Mouse (Mus musculus) heart, postnatal 36 days (tissue): Measurements from ENCODE around the gene Ccdc17. TPM values are rescaled to one million over a fixed set of nuclear protein-coding genes. Genes with fewer than 3 reads are reported as not detected.
A peak's percentile ranks its signal among the peaks of the same experiment; 100 is the strongest.

ENCODE experiments used
- DNase-seq, 2 experiments: peaks; one replicate each; pipeline ENCODE4 v3.0.0; 2021 to 2022
- intact Hi-C: fragments of 180-260 bp; cut with DNase I; formaldehyde crosslinking; loops from one replicate; pipeline ENCODE4 v1.15.1; 2025
- total RNA-seq, 2 experiments: library from RNA; stranded (reverse); gene quantifications; 2 replicates each; pipeline ENCODE4 v1.2.3; 2021

The Ccdc17 gene
- 1 to 10 TPM; 2.6 to 3.5 TPM for total RNA-seq

- intact Hi-C loops, result loop anchor here (5.0 kb wide), 1 partner anchor 254 kb away; no protein-coding TSS in a partner anchor
- DNase-seq, result no peak
Measured at GRCm38 (mm10) chr4:116596379-116596778, at the start of gene Ccdc17. Gene Ccdc17 (plus strand): TSS chr4:116596654.

GRCm38 (mm10) chr4:116550432-116550831 is 46.0 kb upstream of the Ccdc17 start:
- intact Hi-C loops, result no loop called here
- no peak for DNase-seq

DNA sequence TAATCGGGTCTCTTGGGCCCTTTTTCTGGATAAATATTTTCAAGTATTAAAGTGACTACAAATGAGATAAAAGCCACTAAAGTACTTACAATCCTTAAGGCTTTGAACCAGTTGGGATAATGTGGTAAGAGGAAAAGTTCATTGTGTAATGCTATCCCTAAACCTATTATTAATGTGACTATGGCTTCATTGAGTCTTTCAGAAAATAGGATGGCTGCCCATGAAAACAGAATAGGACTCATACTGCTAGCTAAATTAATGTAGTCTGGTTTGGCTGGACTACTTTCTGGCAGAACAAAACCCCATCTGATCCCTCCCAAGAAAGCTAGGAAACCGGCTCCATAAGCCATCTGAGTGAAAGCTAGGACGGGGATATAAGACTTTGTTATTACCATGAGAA is 43.4 kb upstream of the Ccdc17 start:
- intact Hi-C loops, result no loop called here
- DNase-seq, result no peak

- intact Hi-C loops, result loop anchor here (1.0 to 5.0 kb wide), 4 partner anchors 48 to 393 kb away; partner anchors contain the start of genes Ipp, Mast2 and Prdx1
- peak; percentile 74 to 80 for DNase-seq
Measured at GRCm38 (mm10) chr4:116555413-116556300, 40.8 kb upstream of the Ccdc17 start, which contains the start of gene Tmem69. Gene Tmem69 (minus strand): TSS chr4:116555936.

GRCm38 (mm10) chr4:116556561-116557305 is 39.7 kb upstream of the Ccdc17 start:
- intact Hi-C loops, result loop anchor here (5.0 kb wide), 3 partner anchors 49 to 394 kb away; partner anchors contain the start of genes Ipp and Prdx1
- DNase-seq, result peak; percentile 93 to 94

DNA sequence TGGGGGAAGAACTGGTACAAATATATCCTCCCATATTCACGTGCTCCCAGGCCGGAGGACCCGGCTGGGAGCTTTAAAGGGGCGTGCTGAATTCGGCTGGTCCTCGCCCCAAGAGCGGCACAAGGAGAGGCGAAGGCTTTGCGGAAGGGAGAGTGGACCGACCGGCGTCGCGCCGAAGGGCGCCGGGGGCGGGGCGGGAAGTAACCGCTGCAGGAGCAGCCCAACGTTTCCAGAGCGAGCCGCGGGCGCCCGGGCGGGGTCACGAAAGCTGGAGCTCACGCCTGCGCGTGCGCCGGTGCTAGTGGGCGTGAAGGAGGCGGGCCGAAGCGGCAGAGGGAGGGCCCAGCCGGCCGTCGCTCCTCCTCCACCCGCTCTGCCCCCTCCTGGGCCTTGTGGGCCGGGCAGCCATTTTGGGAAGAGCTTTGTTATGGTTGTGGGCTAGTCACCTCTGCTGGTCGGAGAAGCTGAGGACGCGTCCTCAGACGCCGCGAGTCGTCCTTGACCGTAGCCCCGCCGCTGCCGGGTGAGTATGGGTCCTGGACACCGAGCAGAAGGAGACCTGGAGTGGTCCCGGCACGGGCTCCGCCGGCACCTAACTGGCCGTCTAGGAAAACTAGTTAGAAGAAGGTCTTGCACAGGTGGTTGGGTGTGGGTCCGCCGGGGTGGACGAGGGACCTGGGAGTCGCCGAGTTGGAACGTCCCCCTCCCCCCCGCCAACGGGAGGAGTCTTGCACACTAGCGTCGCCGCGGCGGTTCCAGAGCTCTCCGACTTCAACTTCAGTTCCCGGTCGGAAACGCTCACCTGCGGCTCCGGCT is 38.9 kb upstream of the Ccdc17 start, which contains the start of gene Gpbp1l1:
Gpbp1l1 (plus strand) TSS at position 353 of the 816 bp plus-strand sequence.
- peak; percentile 97 to 99 for DNase-seq

DNA sequence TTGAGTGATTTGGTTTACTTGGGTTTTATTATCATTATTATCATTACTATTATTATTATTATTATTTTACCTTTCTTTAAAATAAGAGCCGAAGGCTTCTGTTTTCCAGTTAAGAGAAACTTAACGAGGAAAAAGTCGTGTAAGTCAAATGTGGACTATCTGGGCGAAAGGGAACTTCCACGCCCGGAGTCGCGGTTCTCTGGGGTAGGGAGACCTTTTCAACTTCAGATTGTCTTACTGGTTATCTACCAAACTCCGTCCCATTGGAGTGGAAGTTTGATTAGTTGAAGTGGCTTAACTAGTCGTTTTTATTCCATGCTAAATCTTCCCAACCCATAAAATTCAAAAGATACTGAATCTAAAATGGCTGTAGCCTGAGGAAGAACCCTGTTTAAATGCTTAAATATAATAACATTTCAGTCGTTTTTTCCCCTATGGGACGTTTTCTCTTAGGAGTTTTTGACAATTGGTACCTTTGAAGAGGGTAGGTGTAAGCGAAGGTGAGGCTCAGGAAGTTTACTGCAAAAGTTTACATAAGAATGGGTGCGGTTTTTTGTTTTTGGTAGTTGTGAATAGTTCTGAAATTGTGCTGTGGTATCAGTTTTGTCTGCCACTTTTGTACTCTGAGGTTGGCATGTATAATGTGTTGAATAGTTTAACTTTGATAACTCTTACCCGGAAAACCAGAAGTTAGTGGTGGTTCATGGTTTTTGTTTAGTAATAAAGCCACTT is 38.1 kb upstream of the Ccdc17 start:
- intact Hi-C loops, result loop anchor here (2.0 to 5.0 kb wide), 4 partner anchors 51 to 396 kb away; partner anchors contain the start of genes Ipp, Nasp and Prdx1
- DNase-seq, result no peak

More for the DNA sequence above, 38.9 kb upstream of the Ccdc17 start, which contains the start of gene Gpbp1l1:
- intact Hi-C loops, result loop anchor here (2.0 to 5.0 kb wide), 4 partner anchors 50 to 395 kb away; partner anchors contain the start of genes Ipp, Nasp and Prdx1

DNA sequence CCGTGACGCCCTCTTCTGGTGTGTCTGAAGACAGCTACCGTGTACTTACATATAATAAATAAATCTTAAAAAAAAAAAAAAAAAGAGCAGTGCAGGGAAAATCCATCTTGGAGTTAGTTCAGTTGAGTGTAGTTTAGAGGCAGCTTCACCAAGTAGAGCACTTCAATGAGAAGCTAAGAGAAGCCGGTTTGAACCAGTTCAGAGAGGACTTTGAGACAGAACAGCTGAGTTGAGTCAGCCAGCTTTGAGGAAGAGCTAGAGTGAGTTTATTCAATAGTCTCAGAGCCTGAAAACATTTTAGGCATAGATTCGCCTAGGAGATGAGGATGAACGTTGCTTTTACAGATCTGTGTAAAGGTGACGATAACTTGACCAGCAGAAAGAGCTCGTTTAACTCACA is 661 bp upstream of the Ccdc17 start:
- intact Hi-C loops, result loop anchor here (5.0 kb wide), 1 partner anchor 253 kb away; no protein-coding TSS in a partner anchor
- DNase-seq, result no peak

DNA sequence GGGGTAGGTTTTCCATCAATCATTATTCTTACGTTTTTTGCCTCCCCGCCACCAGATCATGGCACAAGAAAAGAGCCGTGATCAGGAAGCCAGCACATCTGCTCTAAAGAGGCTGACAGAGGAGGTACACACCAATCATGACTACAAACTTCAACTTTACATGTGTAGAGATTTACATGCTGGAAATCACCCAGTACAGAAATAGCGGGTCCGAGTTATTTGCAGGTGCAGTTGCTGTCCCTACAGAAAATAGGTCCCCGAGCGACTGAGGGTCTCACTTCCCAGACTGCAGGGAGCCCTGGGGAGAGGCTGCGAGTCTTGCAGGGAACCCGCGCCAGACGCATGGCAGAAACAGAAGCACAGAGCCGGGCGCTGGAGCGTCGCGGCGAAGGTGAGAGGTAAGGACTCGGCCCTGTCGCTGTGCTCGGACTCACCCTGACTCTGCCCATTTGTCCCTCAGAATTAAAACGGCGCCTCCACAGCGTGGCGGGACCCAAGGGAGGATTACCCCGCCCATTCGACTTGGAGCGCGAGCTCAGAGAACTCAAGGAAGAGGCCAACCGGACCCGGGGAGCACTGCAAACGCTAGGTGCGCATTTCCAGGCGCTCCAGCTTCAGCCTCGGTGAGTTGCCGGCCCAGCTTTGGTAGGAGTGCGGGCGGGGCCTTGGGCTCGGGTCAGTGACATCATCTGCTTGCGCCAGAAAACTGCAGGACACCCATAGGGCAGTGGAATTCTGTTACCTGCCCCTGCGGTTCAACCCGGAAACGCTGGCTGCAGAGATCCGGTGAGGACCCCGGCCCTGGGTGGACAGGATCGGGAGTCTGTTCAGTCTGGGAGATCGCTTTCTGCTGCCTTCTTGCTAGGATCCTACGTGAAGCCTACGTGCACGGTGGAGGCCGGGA is 776 bp downstream of the Ccdc17 start:
- DNase-seq, result peak; percentile 84 to 85
- intact Hi-C loops, result loop anchor here (5.0 kb wide), 1 partner anchor 255 kb away; no protein-coding TSS in a partner anchor

DNA sequence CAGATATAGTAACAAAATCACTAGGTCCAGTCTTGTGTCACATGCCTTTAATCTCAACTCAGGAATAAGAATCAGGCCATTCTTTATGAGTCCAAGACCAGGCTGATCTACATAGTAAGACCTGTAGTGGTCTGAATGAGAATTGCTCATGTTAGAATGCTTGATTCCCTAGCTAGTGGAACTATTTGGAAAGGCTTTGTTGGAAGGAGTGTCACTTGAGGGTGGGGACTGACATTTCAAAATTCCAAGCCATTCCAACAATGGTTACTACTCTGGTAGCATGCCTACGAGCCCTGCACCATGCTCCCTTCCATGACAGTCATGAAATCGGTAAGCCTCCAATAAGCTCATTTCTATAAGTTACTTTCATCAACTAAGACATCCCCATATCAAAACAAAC is 16.2 kb downstream of the Ccdc17 start:
- DNase-seq, result no peak
- intact Hi-C loops, result no loop called here

DNA sequence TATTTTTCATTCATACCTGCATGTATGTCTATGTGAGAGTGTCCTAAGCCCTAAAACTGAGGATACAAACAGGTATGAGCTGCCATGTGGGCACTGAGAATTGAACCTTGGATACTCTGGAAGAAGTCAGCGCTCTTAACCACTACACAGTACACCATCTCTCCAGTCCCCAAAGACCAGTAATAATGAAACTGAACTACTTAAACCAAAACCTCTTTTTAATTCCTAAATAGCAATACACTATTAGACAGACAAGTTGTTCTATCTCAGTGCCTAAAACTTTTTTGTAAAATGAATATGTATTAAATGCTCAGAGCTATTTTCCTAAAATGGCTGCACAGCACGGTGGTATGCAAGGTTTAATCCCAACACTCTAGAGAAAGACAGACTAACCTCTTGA is 18.8 kb downstream of the Ccdc17 start:
- intact Hi-C loops, result no loop called here
- DNase-seq, result no peak

DNA sequence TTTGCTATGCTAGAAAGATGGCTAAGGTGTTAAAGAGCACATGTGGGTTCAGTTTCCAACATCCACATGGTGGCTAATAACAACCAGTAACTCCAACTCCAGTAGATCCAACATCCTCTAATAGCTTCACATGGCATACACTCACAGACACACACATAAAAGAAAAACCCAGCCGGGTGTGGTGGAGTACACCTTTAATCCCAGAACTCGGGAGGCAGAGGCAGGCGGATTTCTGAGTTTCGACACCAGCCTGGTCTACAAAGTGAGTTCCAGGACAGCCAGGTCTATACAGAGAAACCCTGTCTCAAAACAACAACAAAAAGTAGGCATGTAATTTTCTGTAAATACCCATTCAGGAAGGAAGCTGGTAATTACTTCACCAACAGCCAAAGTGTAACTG is 28.4 kb downstream of the Ccdc17 start:
- DNase-seq, result no peak

DNA sequence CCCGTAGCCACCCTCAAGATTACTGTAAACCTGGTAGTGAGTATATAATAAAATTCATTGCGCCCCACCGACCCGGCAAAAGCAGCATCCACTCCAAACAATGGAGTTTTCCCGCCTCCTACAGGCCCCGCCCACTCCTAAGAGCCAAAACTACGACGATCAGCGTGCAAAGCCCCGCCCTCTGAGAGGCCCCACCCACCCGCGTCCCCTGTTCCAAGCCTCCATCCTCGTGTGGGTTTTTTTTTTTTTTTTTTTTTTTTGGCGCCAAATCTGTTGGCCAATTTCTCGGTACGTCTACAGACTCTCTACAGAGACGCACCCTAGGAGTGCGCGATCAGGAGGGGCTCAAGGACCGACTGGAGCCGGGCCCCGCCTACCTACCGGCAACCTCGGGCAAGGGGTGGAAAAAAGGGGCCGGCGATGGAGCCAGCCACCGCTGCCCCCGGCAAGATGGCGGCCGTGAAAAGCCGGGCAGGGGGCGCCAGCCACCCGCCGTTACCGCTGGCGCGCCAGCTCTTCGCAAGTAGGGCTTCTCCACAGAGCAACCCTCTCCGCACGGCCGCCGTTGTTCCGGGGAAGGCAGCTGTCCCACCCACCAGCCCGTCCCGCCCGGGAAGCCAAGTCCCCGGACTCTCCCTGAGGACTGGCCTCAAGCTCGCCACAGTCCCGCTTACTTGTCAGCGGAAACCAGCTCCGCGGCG is 30.4 kb downstream of the Ccdc17 start:
- intact Hi-C loops, result loop anchor here (2.0 kb wide), 2 partner anchors 58 to 68 kb away; partner anchors contain the start of gene Prdx1
- peak; percentile 82 to 84 for DNase-seq

More for the DNA sequence above, 28.4 kb downstream of the Ccdc17 start:
- intact Hi-C loops, result no loop called here

- DNase-seq, result peak; percentile 93 to 95
- intact Hi-C loops, result loop anchor here (2.0 kb wide), 2 partner anchors 57 to 69 kb away; partner anchors contain the start of gene Prdx1
Measured at GRCm38 (mm10) chr4:116627359-116627716, 30.9 kb downstream of the Ccdc17 start.

GRCm38 (mm10) chr4:116627722-116628662 is 31.5 kb downstream of the Ccdc17 start, which contains the start of gene Nasp:
Gene Nasp (minus strand): TSS chr4:116627941.
- DNase-seq, result peak; percentile 73 to 84
- intact Hi-C loops, result loop anchor here (2.0 kb wide), 2 partner anchors 57 to 69 kb away; partner anchors contain the start of gene Prdx1

GRCm38 (mm10) chr4:116635197-116635596 is 38.7 kb downstream of the Ccdc17 start:
- no peak for DNase-seq
- intact Hi-C loops, result no loop called here
